Mouse (Mus musculus) kidney, postnatal 10 days (tissue): ENCODE measurements around the gene 6430548M08Rik.

Experiments used
- DNase-seq: peaks from one replicate; pipeline ENCODE4 v3.0.0; 2021; ENCODE audit warnings: mixed read lengths

6430548M08Rik gene

GRCm38 (mm10) chr8:120144652-120145301 lies 30.8 kb downstream of the 6430548M08Rik start:
- DNase-seq, result no peak

DNA sequence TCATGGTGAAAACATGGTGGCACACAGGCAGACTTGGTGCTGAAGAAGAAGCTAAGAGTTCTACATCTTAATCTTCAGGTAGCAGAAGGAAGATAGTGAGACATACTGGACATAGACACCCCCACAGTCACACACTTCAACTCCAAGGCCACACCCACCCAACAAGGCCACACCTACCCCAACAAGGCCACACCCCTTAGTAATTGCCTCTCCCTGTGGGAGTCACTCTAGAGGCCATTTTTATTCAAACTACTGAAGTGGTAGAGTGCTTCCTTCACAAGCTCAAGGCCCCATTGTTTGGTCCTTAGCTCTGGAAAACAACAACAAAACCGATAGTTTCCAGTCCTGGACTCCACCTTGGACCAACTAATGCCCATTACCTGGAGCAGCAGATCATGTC lies 32.1 kb downstream of the 6430548M08Rik start:
- DNase-seq, result no peak

GRCm38 (mm10) chr8:120150028-120150427 lies 36.1 kb downstream of the 6430548M08Rik start:
- DNase-seq, result no peak

- no peak for DNase-seq
Measured at GRCm38 (mm10) chr8:120151151-120151550, 37.2 kb downstream of the 6430548M08Rik start.

DNA sequence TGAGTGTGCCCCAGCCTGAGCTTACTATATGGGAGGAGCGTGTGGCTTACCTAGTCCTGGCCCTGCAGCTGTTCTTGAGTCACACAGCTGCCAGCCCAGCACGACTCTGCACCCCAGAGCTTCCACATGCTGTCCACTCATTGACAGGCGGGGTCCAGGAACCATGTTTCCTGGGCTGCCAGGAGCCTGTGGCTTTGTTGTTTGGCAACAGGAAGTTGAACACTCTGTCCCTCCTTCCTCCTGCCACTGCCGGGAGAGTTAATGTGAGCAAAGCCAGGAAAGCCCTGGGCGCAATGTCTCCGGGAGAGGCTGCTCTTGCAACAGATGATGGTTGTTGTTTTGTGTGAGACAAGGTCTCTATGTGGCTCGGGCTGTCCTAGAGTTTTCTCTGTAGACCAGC lies 38.7 kb downstream of the 6430548M08Rik start:
- DNase-seq, result peak; percentile 36

DNA sequence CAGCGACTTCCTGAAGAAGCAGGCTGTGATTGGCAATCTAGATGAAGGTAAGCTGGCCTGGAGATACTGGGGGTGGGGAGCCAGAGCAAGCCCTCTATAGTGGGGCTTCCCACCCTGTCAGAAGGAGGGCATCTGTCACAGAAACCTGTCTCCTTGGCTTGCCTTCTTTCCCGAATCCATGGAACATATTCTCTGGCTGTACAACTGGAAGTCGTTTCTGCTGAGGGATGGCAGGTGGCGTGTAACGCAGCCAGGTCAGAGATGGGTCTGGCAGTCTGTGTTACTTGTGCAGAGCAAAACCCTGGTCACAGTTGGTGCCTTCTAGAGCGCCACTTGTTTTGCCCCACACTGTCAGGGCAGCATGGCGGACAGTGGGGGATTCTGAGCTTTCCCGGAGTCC lies 46.4 kb downstream of the 6430548M08Rik start:
- no peak for DNase-seq

DNA sequence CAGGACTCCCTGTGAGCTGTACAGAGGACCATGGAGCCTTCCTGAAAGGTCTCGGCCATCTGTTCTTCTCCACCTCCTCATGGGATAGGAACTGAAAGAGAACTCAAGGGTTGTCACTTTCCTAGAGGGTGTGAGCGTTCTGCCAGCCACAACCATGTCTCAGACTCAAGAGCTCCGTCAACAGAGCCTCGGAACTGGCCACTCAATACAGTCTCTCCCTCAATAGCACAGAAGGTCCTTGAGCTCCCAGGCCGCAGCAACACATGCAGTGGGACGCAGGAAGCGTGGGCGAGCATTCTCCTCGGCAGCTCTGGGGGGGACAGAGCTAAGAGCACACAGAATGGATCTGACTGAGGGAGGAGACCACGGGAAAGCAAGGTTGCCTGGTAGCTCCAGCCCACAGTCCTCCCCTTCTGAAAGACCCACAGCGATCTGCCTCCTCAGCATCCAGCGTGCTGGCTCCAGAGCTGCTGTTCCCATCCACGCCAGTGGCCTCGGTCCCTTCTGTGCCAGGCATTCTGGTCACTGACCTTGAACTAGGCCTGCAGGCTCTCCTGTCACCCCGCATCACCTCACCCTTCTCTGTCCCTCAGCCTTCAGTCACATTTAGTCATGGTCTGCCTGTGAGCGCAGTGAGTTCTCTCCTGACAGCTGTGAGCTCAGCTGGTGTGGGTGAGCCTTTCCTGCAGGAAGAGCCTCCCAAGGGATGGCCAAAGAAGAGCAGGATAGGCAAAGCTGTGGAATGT lies 47.9 kb downstream of the 6430548M08Rik start:
- DNase-seq, result no peak

- no peak for DNase-seq
Measured at GRCm38 (mm10) chr8:120162404-120162752, 48.4 kb downstream of the 6430548M08Rik start.

DNA sequence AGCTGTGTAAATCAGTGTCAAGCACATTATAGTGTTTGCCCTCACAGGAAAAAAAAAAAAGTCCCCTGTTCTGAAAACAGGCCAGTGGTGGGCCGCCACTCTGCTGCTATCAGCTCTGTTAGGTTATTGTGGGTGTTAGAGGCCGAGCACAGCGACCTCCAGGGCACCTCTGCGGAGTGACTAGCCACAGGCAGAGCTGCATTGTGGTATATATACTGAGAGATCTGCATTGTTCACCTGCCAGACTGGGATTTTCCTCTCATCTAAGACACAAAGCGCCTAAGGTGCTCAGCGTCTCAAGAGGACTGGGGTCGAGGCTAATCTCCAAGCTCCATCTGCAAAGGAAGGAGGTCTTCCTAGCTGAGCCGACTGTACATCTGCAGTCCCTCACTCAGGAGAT lies 49.4 kb downstream of the 6430548M08Rik start:
- no peak for DNase-seq

DNA sequence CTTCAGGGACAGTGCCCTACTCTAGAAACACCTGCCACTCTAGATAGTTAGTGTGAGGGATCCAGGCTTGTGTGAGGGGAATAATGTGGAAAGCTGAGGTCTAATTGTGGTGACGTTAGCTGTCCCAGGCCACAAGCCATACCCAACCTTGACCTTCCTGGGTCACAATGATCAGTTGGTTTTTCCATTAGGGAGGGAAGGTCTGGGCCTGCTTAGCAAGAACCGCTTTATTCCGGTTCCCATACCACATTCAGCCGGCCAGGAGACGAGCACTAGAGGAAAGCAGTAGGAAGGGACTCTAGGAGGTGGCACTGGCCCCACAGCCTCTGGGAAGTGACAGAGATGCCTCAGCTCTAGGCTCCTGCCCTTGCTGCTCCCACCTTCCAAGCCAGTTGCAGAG lies 50.1 kb downstream of the 6430548M08Rik start:
- no peak for DNase-seq

DNA sequence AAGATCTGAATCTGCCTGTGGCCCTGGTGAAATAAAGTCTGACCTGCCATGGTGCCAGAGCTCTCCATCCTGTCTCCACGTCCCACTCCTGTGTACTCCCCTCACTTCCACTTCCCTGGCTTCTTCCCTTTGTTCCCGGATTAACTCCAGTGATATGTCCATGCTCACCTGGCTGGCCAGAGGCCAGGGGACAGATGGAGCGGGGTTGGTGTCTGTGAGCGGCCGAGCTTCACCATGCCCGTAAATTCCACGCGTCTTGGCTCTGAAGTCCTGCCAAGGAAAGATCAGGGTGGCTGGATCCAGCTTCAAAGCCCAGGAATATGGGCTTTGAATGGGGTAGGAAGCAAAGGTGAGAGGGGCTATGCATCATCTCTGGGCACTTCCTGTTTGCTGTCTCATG lies 53.2 kb downstream of the 6430548M08Rik start:
- no peak for DNase-seq

GRCm38 (mm10) chr8:120167821-120168220 lies 53.9 kb downstream of the 6430548M08Rik start:
- DNase-seq, result peak; percentile 53

GRCm38 (mm10) chr8:120169119-120169518 lies 55.2 kb downstream of the 6430548M08Rik start:
- DNase-seq, result no peak

- DNase-seq, result no peak
Measured at GRCm38 (mm10) chr8:120173195-120173594, 59.2 kb downstream of the 6430548M08Rik start.

DNA sequence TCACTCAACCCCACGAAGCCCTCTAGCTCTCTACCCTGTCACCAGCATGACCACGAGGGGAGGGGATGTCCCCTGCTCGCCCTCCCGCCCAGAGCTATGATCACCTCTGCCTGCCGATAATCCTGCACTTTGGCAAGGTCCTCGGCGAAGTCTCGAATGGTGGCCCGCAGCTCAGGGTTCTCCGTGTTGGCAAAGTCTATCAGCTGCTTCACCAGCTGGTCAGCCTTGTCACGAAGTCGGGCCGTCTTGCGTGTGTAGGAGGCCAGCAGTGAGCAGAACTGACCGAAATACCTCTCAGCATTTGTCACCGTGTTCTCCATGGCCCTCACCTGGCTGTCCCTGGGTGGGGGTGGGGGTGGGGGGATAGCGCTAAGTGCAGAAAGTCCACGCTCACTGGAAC lies 60.7 kb downstream of the 6430548M08Rik start:
- DNase-seq, result no peak

GRCm38 (mm10) chr8:120176605-120177004 lies 62.7 kb downstream of the 6430548M08Rik start:
- DNase-seq, result no peak

GRCm38 (mm10) chr8:120177318-120178123 lies 63.6 kb downstream of the 6430548M08Rik start, which contains the start of gene Fam92b:
Gene Fam92b (minus strand): TSS chr8:120177466.
- peak; percentile 83 for DNase-seq

- no peak for DNase-seq
Measured at GRCm38 (mm10) chr8:120178124-120178514, 64.2 kb downstream of the 6430548M08Rik start.

- DNase-seq, result peak; percentile 94
Measured at GRCm38 (mm10) chr8:120179027-120179431, 65.1 kb downstream of the 6430548M08Rik start.

DNA sequence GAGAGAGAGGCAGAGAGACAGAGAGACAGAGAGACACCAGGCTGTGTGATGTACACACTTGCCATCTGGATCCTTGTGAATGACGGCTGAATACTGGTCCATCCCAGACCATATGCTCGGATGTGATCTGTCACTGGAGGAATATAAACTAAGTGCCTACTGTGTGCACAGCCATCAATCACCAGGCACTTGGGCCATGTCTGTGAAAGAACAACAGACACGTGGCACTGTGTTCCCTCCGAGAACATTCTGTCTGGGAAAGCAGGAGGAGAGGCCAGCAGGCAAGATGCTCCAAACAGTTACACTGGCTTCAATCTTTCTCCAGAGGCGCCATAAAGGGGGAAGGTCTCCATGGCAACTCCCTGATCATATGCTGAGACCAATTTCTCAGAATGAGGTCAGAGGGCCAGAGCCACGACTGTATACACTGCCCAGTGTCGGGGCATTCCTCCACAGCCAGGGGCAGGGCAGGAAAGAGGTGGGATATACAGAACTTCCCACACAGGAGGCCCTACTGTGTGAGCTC lies 66.6 kb downstream of the 6430548M08Rik start:
- DNase-seq, result no peak

GRCm38 (mm10) chr8:120181274-120181673 lies 67.3 kb downstream of the 6430548M08Rik start:
- no peak for DNase-seq

DNA sequence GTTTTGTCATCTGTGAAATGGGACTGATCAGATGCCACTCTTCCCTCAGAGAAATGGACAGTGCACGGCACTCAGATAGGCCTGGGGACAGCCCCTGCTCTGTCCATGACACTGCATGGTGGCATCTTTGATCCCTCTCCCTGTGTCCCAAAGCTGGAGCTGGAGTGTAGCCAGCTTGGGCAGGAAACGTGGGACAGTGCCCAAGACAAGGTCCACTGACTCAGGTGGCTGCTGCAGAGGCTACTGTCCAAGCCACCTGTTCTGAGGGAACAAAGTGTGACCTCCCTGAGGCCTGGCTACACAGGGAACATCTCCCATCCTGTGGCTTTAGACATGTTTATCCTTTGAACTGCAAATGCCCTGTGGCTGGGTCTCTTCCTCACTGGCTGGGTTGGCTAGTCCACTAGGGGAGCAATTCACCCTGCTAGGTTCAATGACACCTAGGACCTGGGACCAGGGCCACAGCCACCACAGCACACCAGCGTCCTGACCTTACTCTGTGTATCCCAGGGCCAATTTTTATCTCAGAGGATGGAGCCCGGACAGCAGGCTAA lies 68.0 kb downstream of the 6430548M08Rik start:
- no peak for DNase-seq

DNA sequence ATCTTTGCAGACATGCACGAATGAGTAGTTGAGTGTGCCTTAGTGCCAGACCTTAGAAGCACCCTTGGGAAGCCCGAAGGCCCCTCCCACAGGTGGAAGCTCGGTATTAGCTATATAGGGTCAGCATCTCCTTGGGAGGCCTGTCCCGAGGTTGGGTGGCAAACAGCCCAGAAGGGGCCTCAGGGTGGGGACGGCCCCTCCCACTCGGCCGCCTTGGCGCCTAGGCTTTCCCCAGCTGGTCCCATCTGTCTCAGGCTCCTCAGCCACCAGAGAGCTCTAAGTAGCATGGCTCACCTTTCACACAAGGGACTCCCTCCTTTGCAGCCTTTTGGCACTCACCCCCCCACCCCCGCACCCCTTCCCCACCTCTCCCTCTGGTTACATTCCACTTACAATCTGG lies 70.4 kb downstream of the 6430548M08Rik start:
- peak; percentile 73 for DNase-seq
